Mouse (Mus musculus) lung, postnatal 0 days (tissue): Measurements from ENCODE around the gene Msi2. TPM values are rescaled to one million over a fixed set of nuclear protein-coding genes. Genes with fewer than 3 reads are reported as not detected.
A peak's percentile ranks its signal among the peaks of the same experiment; 100 is the strongest.

Source experiments
- ATAC-seq: fragments of 200-750 bp; cut with Nextera tagmentation; 2 replicates; pipeline ENCODE4 v1.8.0; 2017; ENCODE audit warnings: moderate library complexity
- DNase-seq: peaks from one replicate; pipeline ENCODE4 v3.0.0-alpha.2; 2016; ENCODE audit warnings: low spot score
- H3K27ac ChIP-seq: fragments of 300-500 bp; sonication (generic); 2 replicates; pipeline ENCODE4 v1.5.1; 2014; ENCODE audit warnings: antibody characterized with exemption, mild to moderate bottlenecking, low read length, mixed read lengths
- H3K27me3 ChIP-seq: fragments of 300-500 bp; sonication (generic); replicated peaks from 2 replicates; pipeline ENCODE4 v1.6.1; 2014; ENCODE audit warnings: low read length, mixed read lengths; ENCODE audit not compliant: insufficient read depth
- H3K36me3 ChIP-seq: fragments of 300-500 bp; sonication (generic); 2 replicates; pipeline ENCODE4 v1.6.1; 2014; ENCODE audit warnings: low read length, mixed read lengths; ENCODE audit not compliant: insufficient read depth
- H3K4me1 ChIP-seq: fragments of 300-500 bp; sonication (generic); 2 replicates; pipeline ENCODE4 v1.6.1; 2014; ENCODE audit warnings: antibody characterized with exemption, low read depth, low read length, mixed read lengths; ENCODE audit not compliant: insufficient read depth
- H3K4me2 ChIP-seq: fragments of 300-500 bp; sonication (generic); replicated peaks from 2 replicates; pipeline ENCODE4 v1.6.1; 2014; ENCODE audit warnings: low read depth, mild to moderate bottlenecking, low read length, moderate library complexity, mixed read lengths
- H3K4me3 ChIP-seq: fragments of 300-500 bp; sonication (generic); 2 replicates; pipeline ENCODE4 v1.5.1; 2014; ENCODE audit warnings: low read depth, low read length
- H3K9ac ChIP-seq: fragments of 300-500 bp; sonication (generic); replicated peaks from 2 replicates; pipeline ENCODE4 v1.6.1; 2014; ENCODE audit warnings: low read depth, mild to moderate bottlenecking
- H3K9me3 ChIP-seq: fragments of 300-500 bp; sonication (generic); 2 replicates; pipeline ENCODE4 v1.6.1; 2016; ENCODE audit warnings: low read length, mixed read lengths
- CTCF ChIP-seq: IDR thresholded peaks from 2 replicates; pipeline ENCODE4 v1.5.1; 2016; ENCODE audit warnings: antibody characterized with exemption, mild to moderate bottlenecking
- EP300 ChIP-seq: IDR thresholded peaks from 2 replicates; pipeline ENCODE4 v1.6.1; 2016; ENCODE audit warnings: antibody characterized with exemption, mild to moderate bottlenecking, control low read depth
- WGBS: fragments of 180-500 bp; shearing (Covaris S2); extraction: QIAGEN DNeasy Blood & Tissue Kit; methylation state at CpG from one replicate; pipeline ENCODE4 v1.1.7; 2014; 5-methylcytosine and 5-hydroxymethylcytosine counted together
- polyA plus RNA-seq: library from polyadenylated mRNA; unstranded; fragments of >200 nt; fragmentation: Nextera tagmentation; extraction: Ambion mirVana; gene quantifications from 2 replicates; pipeline ENCODE4 v1.2.1, GENCODE M21; 2015

The Msi2 gene
- polyA plus RNA-seq, 1 experiment from 2014 or later, result 12.6 TPM

- Histone ChIP-seq H3K27me3 (no peaks in the 10 kb centered on the region), H3K4me2 (no peak overlapping the region), H3K9ac (no peak overlapping the region), H3K27ac (no peak overlapping the region), H3K36me3 (no peaks in the 10 kb centered on the region), H3K9me3 (no peaks in the 10 kb centered on the region), H3K4me3 (no peak overlapping the region), H3K4me1 (peaks cover 3% of the 10 kb centered on the region; the same call in 1 of the 2 replicates)
- DNase-seq, result no peak
- no peak for ATAC-seq
- TF ChIP-seq EP300 (no peak), CTCF (no peak)
- 52% methylated on average over 11 of the region's 11 CpGs for WGBS
Observed at GRCm38 (mm10) chr11:88534331-88534929, 183.9 kb downstream of the Msi2 start.

- no peak overlapping the region for H3K4me2 ChIP-seq
- DNase-seq, result no peak
- H3K36me3 ChIP-seq, result no peaks in the 10 kb centered on the region
- no peak for ATAC-seq
- no peaks in the 10 kb centered on the region for H3K27me3 ChIP-seq
- TF ChIP-seq EP300, result no peak
- no peak for TF ChIP-seq CTCF
- 60% methylated on average over 2 of the region's 2 CpGs for WGBS
- no peak overlapping the region for H3K27ac ChIP-seq
- H3K4me3 ChIP-seq, result no peak overlapping the region
- H3K9ac ChIP-seq, result no peak overlapping the region
- H3K9me3 ChIP-seq, result no peaks in the 10 kb centered on the region
- peaks cover 13% of the 10 kb centered on the region for H3K4me1 ChIP-seq
Observed at GRCm38 (mm10) chr11:88532016-88532415, 186.3 kb downstream of the Msi2 start.

- Histone ChIP-seq H3K4me2 (no peak overlapping the region), H3K9ac (no peak overlapping the region), H3K27ac (no peak overlapping the region), H3K36me3 (no peaks in the 10 kb centered on the region), H3K9me3 (no peaks in the 10 kb centered on the region), H3K4me1 (peaks cover 23% of the 10 kb centered on the region), H3K4me3 (no peak overlapping the region), H3K27me3 (no peaks in the 10 kb centered on the region)
- DNase-seq, result no peak
- ATAC-seq, result no peak
- WGBS, result 93% methylated on average over 4 of the region's 4 CpGs
- TF ChIP-seq CTCF (no peak), EP300 (no peak)
Observed at GRCm38 (mm10) chr11:88530032-88530431, 188.3 kb downstream of the Msi2 start.

DNA sequence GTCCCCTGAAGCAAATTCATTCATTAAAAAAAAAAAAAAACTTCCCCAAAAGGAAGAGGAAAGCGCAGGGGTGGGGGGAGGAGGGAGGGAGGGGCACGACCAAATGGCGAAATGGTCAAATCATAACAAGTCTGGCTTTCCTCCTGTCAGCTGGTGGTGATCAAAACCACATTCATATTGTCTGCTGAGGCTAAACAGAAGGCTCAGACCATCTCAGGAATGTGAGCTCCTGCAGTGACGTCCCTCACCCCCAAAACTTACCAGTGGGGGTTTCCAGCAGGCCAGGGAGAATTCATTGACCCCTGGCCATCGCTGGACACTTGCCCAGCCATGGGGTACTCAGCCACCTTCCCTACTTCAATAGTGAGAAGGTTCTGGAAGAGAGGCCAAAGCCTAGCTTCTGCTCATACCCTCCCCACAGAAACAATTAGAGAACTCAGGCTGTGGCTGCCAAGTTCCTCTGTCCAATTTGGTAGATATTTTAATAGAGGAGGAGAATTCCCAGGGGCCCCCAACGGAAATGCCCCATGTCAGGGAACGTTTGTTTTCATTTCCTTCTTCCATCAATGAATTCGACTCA lies 189.7 kb downstream of the Msi2 start:
- WGBS, result 34% methylated on average over 8 of the region's 8 CpGs
- Histone ChIP-seq H3K4me2 (0 out of 2 replicates have a peak overlapping the region, but pooled peaks have one; percentile 12), H3K9ac (no peak overlapping the region), H3K4me3 (no peak overlapping the region), H3K9me3 (no peaks in the 10 kb centered on the region), H3K36me3 (no peaks in the 10 kb centered on the region), H3K27me3 (no peaks in the 10 kb centered on the region), H3K4me1 (peaks cover 35% of the 10 kb centered on the region), H3K27ac (peak overlapping the region; percentile 44; the same call in 1 of the 2 replicates)
- no peak for TF ChIP-seq CTCF
- peak; percentile 32; the same call in 1 of the 2 replicates for TF ChIP-seq EP300
- peak; percentile 80 for DNase-seq
- peak; percentile 35 for ATAC-seq

- Histone ChIP-seq H3K9me3 (no peaks in the 10 kb centered on the region), H3K27me3 (no peaks in the 10 kb centered on the region), H3K4me1 (peaks cover 35% of the 10 kb centered on the region), H3K4me3 (no peak overlapping the region), H3K9ac (no peak overlapping the region), H3K36me3 (no peaks in the 10 kb centered on the region), H3K4me2 (no peak overlapping the region), H3K27ac (no peak overlapping the region)
- DNase-seq (no peak), ATAC-seq (no peak)
- TF ChIP-seq CTCF, result no peak
- no peak for TF ChIP-seq EP300
- 45% methylated on average over 7 of the region's 7 CpGs for WGBS
Observed at GRCm38 (mm10) chr11:88526711-88527110, 191.6 kb downstream of the Msi2 start.

GRCm38 (mm10) chr11:88524790-88525575 lies 193.3 kb downstream of the Msi2 start:
- H3K4me3 ChIP-seq, result no peak overlapping the region
- no peaks in the 10 kb centered on the region for H3K9me3 ChIP-seq
- no peaks in the 10 kb centered on the region for H3K36me3 ChIP-seq
- H3K27ac ChIP-seq, result peak overlapping the region; percentile 4; the same call in 1 of the 2 replicates
- H3K4me1 ChIP-seq, result peaks cover 35% of the 10 kb centered on the region
- WGBS, result 20% methylated on average over 10 of the region's 10 CpGs
- H3K27me3 ChIP-seq, result no peaks in the 10 kb centered on the region
- DNase-seq, result peak; percentile 73
- ATAC-seq, result peak; percentile 70
- TF ChIP-seq EP300, result peak; percentile 85
- no peak for TF ChIP-seq CTCF
- H3K9ac ChIP-seq, result no peak overlapping the region
- H3K4me2 ChIP-seq, result no peak overlapping the region
